Mouse (Mus musculus) adrenal gland, adult (tissue): ENCODE measurements around the gene Gm8890.
"Not testable (repeated sequence)": the region's sequence is repeated elsewhere in the genome, so short reads cannot be mapped to it uniquely, and the experiment has no call there.

ENCODE experiments used
- DNase-seq, 2 experiments: peaks; one replicate each; pipeline ENCODE4 v3.0.0; 2022 to 2023; ENCODE audit warnings: low spot score in 1 of 2; ENCODE audit not compliant: inconsistent age in 2 of 2

Gene Gm8890

DNA sequence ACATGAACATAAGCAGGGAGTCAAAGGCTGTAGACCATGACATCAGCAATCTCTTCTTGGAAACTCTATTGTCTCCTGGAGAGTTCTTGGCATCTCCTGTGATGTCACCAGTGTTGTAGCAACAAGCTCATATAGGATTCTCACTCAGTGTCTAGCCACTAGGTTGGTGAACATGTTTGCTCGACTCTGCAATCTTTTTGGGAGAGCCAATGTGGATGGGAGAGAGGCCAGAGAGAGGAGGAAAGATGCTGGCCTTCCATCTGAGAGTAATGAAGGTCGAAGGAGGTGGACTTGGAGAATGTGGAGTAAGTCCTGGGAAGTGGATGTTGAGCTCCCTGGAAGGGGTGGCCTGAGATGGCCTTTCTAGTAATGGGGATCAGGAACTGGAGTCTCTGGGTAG, at the start of gene Gm8890:
Gm8890 (plus strand) TSS at position 301 of the 400 bp plus-strand sequence.
- DNase-seq: not testable (repeated sequence)

DNA sequence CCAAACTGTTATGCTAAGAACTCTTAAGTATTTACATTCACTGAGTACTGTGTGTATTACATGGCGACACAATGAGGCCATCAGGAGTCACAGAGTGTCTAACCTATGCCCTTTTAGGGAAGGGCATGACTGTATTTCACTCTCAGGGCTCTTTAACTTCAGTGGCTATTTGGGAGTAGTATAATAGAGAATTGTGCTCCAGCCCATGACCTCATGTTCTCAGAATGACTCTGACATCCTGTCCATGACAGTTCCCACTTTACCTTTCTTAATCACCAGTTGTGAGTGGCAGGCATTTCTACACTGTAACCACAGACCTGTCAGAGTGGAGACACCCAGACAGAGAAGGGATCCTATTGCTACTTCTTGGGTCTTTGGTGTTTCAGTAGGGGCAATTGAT, 388 bp downstream of the Gm8890 start:
- not testable (repeated sequence) for DNase-seq
